Mouse (Mus musculus) testis, postnatal 10 days (tissue): Measurements from ENCODE around the gene Slc25a5.
"Not testable (repeated sequence)": the region's sequence is repeated elsewhere in the genome, so short reads cannot be mapped to it uniquely, and the experiment has no call there.

ENCODE experiments used
- DNase-seq: peaks from one replicate; pipeline ENCODE4 v3.0.0; 2021; ENCODE audit warnings: low spot score

Slc25a5 gene

DNA sequence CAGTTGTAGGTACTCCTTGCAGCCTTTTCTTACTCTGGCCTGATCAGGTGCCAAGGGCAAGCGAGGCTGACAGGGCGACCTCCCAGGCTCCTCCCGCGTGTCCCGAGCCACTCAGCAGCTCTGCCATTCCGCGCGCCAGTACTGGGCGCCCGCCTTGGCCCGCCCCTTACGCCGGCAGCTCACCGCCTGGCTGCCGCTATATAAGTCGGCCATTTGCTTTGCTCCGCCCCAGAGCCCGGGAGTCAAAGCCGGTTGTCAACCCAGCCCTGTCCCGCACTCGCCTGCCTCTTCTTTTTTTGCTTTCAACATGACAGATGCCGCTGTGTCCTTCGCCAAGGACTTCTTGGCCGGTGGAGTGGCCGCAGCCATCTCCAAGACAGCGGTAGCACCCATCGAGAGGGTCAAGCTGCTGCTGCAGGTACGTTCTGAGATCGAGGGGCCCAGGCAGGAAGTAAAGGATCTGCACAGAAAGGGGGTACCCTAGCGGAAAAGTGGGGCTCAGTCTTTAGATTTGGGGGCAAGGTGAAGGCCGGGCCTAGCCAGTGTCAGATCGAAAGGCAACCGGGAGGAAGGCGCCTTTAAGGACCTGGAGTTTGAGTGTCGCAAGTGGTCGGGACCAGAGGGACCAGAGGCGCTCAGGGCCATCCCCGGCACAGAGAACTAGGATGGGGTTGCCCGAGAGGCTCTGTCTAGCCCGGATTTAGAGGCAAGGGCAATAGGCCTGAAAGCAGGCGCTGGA, at the start of gene Slc25a5:
TSS of gene Slc25a5 (plus strand) at position 228 of the 739 bp plus-strand sequence.
- DNase-seq, result peak; percentile 83

DNA sequence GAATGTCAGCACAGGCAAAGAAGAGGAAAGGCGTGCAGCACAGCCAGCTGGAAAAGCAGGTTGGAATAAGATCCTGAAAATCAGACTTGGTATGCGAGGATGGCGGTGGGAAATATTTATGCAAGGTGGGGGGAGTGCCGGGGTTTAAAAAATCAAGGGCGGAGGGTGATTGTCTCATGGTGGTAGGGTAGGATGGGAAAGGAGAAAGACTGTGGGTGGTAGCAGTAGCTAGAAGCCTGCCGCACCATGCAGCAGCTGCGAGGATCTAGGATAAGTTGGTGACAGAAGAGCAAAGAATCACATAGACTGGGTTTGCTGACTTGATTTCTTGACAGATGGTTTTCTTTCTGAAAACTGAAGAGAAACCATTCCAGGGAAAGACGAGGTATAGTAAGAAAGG, 48.7 kb upstream of the Slc25a5 start:
- no peak for DNase-seq

DNA sequence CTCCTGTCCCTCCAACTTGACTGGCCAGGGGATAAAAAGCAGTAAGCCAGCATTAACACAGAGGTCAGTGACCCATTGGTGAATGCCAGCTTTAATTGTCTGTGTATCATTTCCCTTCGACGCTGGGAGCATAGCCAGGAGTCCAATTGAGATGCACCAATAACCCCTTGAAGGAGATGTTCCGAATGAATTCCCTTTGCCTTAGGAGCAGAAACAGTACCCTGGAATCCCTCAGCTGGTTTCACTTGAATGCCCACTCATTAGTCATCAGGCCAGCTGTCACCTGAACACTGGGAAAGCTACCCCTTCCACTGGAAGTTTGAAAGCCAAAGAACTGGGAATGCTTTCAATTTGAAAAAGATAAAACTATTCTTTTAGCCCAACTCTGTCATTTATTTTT, 46.9 kb upstream of the Slc25a5 start:
- no peak for DNase-seq

DNA sequence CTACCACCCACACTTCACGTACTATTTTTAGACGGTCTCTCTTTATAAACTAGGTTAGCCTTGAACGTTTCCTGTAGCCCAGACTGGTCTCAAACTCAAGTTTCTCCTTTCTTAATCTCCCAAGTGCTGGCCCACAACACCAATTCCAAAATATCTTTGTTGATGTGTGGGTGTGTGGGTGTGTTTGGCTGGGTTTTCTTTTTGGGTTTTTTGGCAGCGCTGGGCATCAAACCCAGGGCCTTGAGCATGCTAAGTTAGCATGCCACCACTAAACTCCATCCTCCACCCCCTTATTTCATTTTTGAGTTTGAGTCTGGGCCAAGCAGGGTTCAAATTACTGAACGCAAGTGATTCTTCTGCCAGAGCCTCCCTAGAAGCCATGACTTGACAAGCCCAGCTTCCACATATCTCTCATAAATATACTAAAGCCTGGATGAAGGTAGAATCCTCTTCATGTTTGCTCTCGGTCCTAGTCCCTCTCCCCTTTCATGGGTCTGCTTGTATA, 46.1 kb upstream of the Slc25a5 start:
- DNase-seq, result no peak

DNA sequence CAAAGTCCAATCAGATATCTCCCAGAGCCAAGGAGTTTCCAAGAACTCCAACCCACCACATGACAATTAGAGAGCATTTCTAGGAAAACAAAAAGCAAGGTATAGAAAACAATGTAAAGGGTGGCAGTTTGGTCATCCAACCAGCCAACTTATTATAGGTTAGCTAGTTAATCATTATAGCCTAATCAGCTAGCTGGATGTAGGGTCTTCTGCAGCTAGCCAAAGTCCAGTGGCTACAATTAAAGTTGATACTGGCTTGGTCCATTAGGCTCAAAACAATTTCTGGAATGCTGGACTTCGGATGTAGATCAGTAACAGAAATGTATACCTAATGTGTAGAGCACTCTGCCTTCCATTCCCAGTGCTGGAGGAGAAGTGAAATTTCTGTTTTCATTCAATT, 44.9 kb upstream of the Slc25a5 start:
- no peak for DNase-seq

DNA sequence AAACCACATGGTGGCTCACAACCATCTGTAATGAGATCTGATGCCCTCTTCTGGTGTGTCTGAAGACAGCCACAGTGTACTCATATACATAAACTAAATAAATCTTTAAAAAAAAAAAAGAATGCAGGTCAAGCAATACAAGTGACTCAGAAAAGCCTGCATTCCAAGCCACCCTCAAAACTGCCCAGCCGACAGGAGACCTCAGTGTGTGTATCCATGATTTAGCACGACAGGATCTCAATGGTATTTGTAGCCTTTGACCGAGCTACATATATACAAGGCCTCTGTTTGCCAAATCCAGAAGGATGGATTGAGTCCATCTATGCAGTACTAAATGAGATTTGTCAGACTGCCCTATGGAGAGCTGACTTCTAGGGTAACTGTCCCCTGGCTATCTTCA, 42.9 kb upstream of the Slc25a5 start:
- no peak for DNase-seq

DNA sequence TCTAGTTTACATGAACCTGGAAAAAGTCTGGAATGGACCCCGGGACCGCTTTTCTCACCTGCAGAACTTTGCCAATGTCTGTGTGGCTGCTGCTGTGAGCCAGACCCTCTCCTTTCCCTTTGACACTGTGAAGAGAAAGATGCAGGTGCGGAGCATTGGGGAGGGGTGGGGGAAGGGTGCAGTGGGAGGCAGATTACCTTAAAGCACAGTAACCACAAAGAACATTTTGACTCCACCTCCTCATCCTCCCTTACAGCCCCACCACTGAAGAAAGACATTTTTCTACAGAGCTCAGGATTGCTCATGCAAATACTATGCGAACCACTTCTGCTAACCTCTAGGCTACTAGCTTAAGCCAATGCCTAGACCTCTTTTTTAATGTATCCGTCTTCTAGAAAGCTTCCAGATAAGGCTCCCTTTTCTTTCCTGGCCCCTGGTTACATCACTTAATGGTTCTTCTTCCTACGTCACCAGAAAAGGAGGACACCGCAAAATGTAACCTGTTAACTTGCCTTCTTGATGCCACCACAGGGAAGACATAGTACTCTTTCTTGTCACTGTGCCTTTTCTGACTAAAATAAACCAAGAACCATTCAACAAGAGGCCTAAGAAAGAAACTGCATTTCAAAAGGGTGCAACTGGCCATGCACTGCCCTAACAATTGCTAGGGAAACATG, 37.5 kb upstream of the Slc25a5 start:
- no peak for DNase-seq

DNA sequence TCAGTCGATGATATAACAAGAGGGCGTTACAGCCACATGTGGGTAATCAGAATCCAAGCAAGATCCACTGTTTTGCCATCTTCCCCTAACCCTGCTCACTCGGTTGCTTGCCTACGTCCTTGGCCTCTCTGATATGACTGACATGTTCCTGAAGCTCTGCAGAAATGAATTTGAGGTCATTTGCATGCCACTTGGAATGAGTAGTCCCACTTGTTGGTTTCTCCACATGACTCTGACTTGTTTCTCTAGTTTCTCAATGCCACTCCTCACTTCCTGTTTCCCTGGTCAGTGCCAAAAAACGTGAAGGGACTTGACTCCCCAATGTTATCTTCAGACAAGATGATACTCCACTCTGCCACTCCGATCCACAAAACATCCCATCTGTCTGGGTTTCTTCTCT, 36.9 kb upstream of the Slc25a5 start:
- DNase-seq, result no peak

DNA sequence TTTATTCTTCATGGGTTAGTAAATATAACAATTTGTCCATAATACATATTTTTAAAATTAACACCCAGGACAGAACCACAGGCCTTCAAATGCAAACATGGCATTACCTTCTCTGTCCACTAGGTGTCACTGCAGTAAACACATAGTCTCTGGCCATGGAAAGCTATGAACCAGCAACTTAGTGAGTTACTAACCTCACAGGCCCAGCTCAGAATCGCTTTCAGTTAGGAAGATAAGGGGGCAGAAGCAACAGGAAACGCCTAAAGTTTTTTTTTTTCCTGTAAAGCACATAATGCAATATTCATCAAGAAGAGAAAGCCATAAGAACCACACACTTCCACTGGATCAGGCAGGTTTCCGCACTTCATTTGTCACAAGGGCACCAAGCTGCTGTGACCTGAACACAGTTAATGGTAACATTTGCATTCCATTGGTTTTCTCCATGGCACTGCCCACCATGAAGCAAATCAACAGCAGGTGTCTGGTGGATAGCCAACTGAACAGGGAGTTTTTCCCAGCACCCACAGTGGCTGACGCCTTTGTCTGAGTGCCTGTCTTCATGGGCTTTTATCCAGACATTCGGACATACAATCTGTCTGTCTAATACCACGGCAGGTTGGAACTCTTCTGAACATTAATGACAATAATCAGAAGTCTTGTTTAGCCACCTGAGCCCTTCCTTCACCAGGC, 34.4 kb upstream of the Slc25a5 start:
- DNase-seq, result no peak

DNA sequence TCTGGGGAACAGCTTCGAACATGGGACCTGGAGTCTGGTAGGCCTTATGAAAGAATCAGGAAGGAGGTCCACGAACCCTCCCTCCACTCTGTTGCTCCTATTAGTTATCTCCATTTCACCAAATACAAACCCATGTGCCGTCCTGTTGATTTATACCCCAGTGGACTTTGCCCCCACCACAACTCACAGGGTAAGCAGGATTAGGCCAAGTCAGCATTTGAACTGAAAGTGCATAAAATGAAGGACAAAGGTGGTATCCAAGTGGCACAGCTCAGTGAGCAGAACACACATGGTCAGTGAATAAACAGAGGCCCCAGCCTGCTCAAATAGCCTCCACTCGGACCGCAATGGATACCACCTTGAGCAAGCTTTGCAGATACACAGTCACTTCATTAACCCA, 33.2 kb upstream of the Slc25a5 start:
- DNase-seq, result no peak

DNA sequence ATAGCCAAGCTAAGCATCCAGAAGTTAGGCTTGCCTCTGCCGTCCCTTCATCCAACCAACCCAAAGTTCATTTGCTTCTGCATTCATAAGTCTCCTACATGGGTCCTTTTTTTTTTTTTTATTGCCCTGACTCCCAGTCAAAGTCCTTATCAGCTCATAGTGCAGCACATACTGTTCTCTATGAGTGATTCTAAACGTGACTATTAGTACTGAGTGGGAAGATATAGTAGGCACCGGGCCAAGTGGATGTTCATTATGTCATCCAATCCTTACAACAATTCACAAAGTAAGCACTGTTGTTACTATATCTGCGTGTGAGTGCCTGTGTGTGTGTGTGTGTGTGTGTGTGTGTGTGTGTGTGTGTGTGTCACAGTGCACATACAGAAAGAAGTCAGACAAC, 32.6 kb upstream of the Slc25a5 start:
- DNase-seq, result peak; percentile 55

DNA sequence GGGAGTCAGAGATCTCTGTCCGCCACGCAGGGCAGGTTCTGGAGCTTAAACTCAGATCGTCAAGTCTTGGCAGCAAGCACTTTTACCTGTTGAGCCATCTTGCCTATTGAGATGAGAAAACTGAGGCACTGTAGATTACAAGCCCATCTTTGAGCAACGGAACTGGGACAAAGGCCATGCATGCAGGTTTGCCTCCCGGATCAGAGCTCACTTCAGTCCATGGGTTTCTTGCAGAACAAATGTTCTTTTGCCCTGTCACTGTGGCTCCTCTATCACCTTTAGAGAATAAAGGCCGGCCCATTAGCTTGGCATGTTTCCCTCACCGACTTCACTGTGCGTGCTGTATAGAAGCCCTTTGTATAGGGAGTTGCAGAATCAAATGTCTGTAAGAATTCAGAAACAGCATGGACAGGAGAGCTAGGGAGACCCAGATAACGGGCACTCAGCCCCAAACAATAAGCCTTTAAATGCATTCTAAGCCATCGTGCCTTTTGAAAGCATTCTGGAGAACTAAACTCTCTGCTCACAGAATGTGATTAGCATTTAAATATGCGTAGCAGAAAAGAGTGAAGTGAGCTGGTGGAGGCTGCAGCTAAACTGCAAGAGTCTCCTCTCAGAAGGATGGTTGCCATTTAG, 32.0 kb upstream of the Slc25a5 start:
- no peak for DNase-seq

DNA sequence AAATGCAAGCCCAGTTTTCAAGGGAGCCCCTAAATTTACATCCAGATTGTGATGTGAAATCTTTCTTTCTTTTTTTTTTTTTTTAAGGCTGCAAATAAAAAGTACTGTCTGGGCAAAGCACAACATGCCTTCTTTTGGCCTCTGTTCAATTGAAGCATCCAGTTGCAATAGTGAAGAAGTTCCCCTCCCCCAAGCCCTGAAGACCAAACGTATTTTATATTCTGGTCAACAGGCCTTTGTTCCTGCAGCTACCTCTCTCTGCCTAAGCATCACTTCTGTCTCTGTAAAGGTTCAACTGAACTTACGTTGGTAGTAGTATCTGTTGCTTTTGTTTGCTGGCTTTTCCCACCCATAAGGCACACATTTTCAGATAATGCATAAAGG, 31.5 kb upstream of the Slc25a5 start:
- no peak for DNase-seq

DNA sequence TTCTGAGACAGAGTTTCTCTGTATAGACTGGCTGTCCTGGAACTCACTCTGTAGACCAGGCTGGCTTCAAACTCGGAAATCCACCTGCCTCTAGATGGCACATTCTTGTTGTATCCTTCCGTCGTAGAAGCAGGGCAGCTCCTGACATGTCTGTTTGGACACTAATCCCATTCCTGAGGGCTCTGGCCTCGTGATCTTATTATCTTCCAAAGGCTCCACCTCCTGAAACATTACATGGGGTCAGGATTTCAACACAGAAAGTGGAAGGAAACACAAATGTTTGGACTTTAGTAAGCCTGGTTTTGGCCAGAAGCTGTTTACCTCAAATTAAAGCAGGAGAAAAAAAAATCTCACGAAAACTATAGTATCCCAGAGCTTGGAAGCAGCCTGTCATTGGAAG, 28.1 kb upstream of the Slc25a5 start:
- DNase-seq, result no peak

DNA sequence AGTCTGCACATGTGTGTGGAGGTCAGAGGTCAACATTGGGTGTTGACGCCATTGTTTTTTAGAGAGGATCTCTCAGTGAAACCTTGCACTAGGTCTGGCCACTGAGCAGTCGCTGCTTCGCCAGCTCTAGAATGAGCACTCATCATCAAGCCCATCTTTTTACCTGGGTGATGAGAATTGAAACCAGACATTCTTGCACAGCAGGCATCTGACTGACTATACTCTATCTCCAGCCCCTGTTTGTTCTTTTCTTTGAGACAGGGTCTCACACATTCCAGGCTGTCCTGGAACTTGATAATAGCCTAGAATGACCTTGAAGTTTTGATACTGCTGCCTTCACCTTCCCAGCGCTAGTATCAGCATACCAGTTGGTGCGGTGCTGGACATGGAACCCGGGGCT, 22.9 kb upstream of the Slc25a5 start:
- DNase-seq, result no peak

DNA sequence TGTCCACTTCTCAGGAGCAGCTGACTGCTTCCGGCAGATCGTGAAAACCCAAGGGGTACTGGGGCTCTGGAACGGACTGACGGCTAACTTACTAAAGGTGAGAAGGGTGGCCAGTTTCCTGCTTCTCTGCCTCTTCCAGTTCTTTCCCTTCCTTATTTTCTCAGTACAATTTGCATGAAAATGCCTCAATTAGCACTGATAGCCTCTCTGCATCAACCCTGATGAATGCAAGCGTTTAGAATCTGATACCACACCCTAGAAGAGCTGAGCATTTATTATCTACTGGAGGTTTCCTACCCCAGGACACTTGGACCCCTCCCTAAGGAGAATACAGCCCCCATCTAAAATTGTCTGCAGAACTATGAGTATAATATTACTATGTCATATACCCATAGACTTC, 19.9 kb upstream of the Slc25a5 start:
- no peak for DNase-seq

DNA sequence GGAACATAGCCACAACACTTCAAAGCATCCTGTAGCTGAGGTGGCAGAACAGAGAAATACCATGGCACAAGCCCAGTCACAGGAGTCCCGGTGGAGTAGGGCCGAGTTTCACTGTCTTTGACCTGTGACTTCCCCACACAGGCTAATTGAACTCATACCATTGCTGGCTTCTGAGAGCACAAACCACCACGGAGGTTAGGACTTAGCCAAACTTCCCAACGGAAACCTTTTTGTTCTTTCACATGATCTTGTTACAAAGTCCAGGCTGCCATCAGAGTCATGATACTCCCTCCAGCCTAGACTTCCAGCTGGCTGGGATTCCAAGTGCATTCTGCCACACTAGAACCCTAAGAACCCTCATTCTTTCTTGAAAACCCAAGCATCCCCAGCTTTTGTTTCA, 17.8 kb upstream of the Slc25a5 start:
- DNase-seq, result no peak

DNA sequence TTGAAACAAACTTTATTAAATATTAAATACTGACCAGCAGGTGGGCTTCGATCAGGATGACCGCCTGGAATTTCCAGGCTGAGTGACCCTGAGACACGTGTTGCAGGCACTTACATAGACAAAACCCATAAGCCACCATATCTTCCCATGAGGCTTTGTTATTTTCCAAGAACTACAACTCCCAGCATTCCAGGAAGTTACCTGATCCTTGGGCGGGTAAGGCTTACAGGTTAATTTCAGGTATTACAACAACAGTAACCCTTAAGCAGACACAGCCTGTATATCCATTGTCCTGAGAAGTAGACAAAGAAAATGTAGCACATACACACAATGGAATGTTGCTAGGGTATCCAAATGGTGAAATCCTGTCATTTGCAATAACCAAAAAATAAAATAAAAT, 6.1 kb upstream of the Slc25a5 start:
- no peak for DNase-seq

DNA sequence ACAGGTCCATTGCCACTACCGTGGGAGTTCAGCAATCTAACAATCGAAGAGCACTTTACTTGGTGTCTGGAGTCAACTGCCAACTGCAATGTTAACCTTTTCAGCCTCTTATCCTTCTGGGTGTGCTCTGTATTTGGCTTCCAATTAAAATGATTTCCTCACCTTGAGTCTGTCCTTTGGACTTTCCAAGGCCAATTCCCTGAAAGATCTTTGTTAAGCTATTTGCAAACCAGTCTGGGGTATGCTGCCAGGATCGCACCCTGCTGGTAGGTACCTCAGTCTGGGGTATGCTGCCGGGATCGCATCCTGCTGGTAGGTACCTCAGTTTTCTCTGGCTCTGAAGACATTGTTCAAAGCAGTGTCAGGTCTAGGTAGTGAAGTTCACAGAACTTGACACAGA, 880 bp upstream of the Slc25a5 start:
- no peak for DNase-seq

DNA sequence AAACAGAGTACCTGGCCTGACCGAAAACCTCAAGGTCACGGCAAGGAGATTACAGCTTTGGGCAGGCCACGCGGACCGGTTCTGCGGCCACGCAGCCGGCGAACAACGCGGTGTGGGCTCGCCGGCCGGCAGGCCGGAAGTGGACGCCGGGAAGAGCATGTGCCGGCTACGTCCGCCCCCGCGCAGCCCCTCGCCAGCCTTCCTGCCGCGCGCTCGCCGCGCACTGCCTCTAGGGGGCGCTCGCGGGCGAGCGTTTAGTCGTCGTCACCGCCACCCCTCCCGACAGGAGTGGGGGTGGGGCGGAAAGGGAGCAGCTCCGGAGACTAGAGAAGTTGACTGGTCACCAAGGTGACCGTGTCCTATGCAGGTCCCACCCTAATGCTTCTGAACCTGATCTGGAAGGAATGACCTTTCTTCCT, 721 bp downstream of the Slc25a5 start:
- DNase-seq, result peak; percentile 90

DNA sequence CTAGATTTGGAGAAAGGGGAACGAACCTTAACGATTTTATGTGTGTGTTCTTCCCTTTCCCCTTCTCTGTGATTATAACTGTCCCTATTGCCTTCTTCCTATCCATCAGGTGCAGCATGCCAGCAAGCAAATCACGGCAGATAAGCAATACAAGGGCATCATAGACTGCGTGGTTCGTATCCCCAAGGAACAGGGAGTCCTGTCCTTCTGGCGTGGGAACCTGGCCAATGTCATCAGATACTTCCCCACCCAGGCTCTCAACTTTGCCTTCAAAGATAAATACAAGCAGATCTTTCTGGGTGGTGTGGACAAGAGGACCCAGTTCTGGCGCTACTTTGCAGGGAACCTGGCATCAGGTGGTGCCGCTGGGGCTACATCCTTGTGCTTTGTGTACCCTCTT, 1.3 kb downstream of the Slc25a5 start:
- DNase-seq, result not testable (repeated sequence)

DNA sequence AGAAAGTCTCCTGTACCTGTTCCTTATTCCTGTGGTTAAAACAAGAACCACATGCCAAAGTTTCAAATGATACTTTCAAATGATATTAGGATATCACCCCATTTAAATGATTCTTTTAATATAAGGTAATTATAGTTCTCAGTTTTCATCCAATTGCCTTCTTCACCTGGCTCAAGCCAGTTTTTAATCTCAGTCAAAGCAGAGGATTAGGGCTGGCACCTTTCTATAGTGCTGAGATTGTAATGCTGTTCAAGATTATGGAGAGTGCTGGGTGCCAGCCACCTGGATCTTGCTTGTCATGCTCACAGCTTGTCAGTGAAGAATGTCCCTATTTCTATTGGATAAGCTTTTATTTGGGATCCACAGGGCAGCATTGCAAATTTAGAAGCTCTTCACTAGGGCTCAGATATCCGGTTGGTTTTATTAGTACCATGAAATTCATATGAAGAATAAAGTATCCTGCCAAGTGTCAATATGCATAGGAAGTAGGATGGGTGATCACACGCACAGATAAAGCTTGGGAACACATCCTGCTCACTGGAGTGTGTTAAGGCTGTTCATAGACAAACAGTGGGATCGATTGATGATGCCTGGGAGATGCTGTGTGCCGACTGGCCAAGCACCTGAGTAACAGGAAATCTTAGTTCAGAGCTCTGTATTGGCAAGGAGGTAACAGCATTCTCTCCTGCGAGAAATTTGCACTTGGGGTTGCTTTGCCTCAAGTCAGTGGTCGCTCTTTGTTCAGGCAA, 3.9 kb downstream of the Slc25a5 start:
- DNase-seq, result no peak
